ENCODE assay signal across 16 mouse cellular contexts in the genomic region with DNA sequence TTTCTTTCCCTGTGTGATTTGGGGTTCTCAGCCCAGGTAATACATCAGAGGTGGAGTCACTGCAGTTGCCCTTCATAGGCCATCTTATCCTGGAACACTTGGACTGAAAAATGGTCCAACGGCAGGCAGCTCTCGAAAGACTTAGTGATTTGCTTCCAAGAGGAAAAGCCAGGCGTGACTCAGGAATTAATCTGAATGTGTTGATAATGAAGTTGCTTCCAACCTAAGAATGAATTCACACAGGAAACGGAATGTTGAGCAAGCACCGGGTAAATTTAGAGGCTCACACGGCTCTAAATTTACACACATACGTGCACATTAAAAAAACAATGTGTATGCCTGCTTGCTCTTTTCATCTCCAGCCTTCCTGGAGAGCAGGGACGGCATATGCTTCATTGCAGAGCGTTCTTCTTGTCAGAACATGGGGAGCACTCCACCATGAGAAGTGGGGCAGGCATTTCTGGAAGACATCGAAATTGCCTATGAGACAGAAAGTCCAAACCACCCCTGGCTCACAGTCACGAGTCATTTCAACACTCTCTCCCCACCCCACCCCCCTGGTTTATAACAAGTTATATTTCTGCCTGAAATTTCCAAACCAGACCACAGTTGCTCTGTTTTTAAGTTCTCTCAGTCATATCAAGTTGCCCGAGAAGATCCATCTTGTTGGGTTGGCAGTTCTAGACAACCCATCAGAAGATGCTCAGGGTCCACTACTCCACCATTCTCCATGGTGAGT.
A peak's percentile ranks its signal among the peaks of the same experiment; 100 is the strongest.
DNase-seq lines count a peak whose midpoint lies in the region; ATAC-seq and TF ChIP-seq lines count a peak whose summit lies in the region.
"Had no signal": no experiment of that assay in that cellular context is flagged by ENCODE, and none has a peak within 500 bp of the region (broad histone marks: within the 10 kb centered on the region; RNA-seq: fewer than 3 reads in every experiment).

No protein-coding gene starts in this region.

- WGBS in heart, embryonic 11.5 days (ENCODE audit: insufficient replicate concordance) = 70% methylated on average over 12 of the region's 12 CpGs
- 74% methylated on average over 12 of the region's 12 CpGs for WGBS in liver, adult 2 months
- WGBS in liver, embryonic 11.5 days = 76% methylated on average over 12 of the region's 12 CpGs

- H3K27ac ChIP-seq in heart, embryonic 11.5 days (ENCODE audit: low read depth, low read length) = no peak overlapping the region
- no peak overlapping the region for H3K27ac ChIP-seq in liver, adult 2 months (replicated peaks; ENCODE audit: insufficient read depth, low read depth, low read length)
- H3K27ac ChIP-seq in liver, embryonic 11.5 days (ENCODE audit: low read depth, low read length) = no peak overlapping the region
- H3K27ac ChIP-seq in bone marrow macrophage, adult 2 months (ENCODE audit: insufficient read depth, low read depth, low read length) = peak overlapping the region; percentile 33; the same call in 1 of the 2 replicates
- H3K27ac ChIP-seq: liver, embryonic 15.5 days; neural tube, embryonic 13.5 days had no signal

- DNase-seq in heart, postnatal 10 days = peak; percentile 8 to 19
- DNase-seq in liver, adult 2 months (ENCODE audit: extremely low read depth, low read depth, low spot score) = peak; percentile 5
- no peak for DNase-seq in liver, embryonic 11.5 days (ENCODE audit: low spot score)
- DNase-seq in fibroblast of lung, adult 2 months (ENCODE audit: low read depth) = peak; percentile 71
- DNase-seq in natural killer cell, adult 2 months (ENCODE audit: low spot score in 2 of 2) = no peak
- DNase-seq: adrenal gland, adult 8-10 months; cerebellum, adult 9-10 months; gastrocnemius, postnatal 36 days; kidney, adult 9 months; thymus, postnatal 14 days had no signal

- H3K27me3 ChIP-seq in heart, embryonic 11.5 days (ENCODE audit: control insufficient read depth, insufficient read depth, low read length) = no peaks in the 10 kb centered on the region
- no peaks in the 10 kb centered on the region for H3K27me3 ChIP-seq in liver, adult 2 months (ENCODE audit: control insufficient read depth, insufficient read depth, low read length)
- no peaks in the 10 kb centered on the region for H3K27me3 ChIP-seq in liver, embryonic 11.5 days (replicated peaks; ENCODE audit: control insufficient read depth, insufficient read depth, low read length)
- H3K27me3 ChIP-seq: liver, embryonic 15.5 days; neural tube, embryonic 13.5 days had no signal

- no peaks in the 10 kb centered on the region for H3K9me3 ChIP-seq in heart, embryonic 11.5 days (replicated peaks; ENCODE audit: control insufficient read depth, low read length)
- H3K9me3 ChIP-seq in liver, embryonic 11.5 days (ENCODE audit: control insufficient read depth, low read length) = no peaks in the 10 kb centered on the region
- H3K9me3 ChIP-seq: liver, embryonic 15.5 days had no signal

- H3K36me3 ChIP-seq in heart, embryonic 11.5 days (ENCODE audit: control insufficient read depth, insufficient read depth, low read length) = no peaks in the 10 kb centered on the region
- H3K36me3 ChIP-seq in liver, adult 2 months (ENCODE audit: control insufficient read depth, insufficient read depth, low read length) = no peaks in the 10 kb centered on the region
- H3K36me3 ChIP-seq in liver, embryonic 11.5 days (ENCODE audit: control insufficient read depth, insufficient read depth, low read length) = no peaks in the 10 kb centered on the region
- H3K36me3 ChIP-seq: liver, embryonic 15.5 days; neural tube, embryonic 13.5 days had no signal

- no peak overlapping the region for H3K4me3 ChIP-seq in heart, embryonic 11.5 days (ENCODE audit: low read depth, low read length)
- no peak overlapping the region for H3K4me3 ChIP-seq in liver, adult 2 months (ENCODE audit: insufficient read depth, low read depth, low read length)
- H3K4me3 ChIP-seq in liver, embryonic 11.5 days (ENCODE audit: low read depth, low read length) = no peak overlapping the region
- H3K4me3 ChIP-seq in bone marrow macrophage, adult 2 months (ENCODE audit: insufficient read depth, low read length) = no peak overlapping the region
- H3K4me3 ChIP-seq: liver, embryonic 15.5 days; neural tube, embryonic 13.5 days had no signal

- H3K9ac ChIP-seq in heart, embryonic 11.5 days (ENCODE audit: low read depth, low read length) = no peak overlapping the region
- H3K9ac ChIP-seq in liver, adult 2 months (ENCODE audit: low read depth, low read length) = no peak overlapping the region
- no peak overlapping the region for H3K9ac ChIP-seq in liver, embryonic 11.5 days (ENCODE audit: low read depth, low read length)
- H3K9ac ChIP-seq: liver, embryonic 15.5 days; neural tube, embryonic 13.5 days had no signal

- no peaks in the 10 kb centered on the region for H3K79me2 ChIP-seq in liver, adult 2 months (ENCODE audit: control insufficient read depth, insufficient read depth, low read length)

- ATAC-seq in heart, embryonic 11.5 days (replicated peaks; ENCODE audit: insufficient number of reproducible peaks, low FRiP score, low TSS enrichment) = no peak
- no peak for ATAC-seq in liver, embryonic 11.5 days (replicated peaks; ENCODE audit: low FRiP score)
- ATAC-seq: CD4-positive, CD25-positive, alpha-beta regulatory T cell, adult 4 months; inflammation-experienced regulatory T-cells, adult 6 months had no signal

- intact Hi-C loops in heart, postnatal 10 days (cut with DNase I) = no loop called here

- no peak overlapping the region for H3K4me2 ChIP-seq in heart, embryonic 11.5 days
- no peak overlapping the region for H3K4me2 ChIP-seq in liver, embryonic 11.5 days
- H3K4me2 ChIP-seq: liver, embryonic 15.5 days; neural tube, embryonic 13.5 days had no signal

- TF ChIP-seq CTCF in liver, adult 2 months (IDR thresholded peaks at IDR 0.05; ENCODE audit: low read depth, low read length) = no peak
- TF ChIP-seq CTCF in bone marrow macrophage, adult 2 months (IDR thresholded peaks at IDR 0.05; ENCODE audit: low read depth, low read length) = no peak

- no peak for TF ChIP-seq POLR2A in liver, adult 2 months (IDR thresholded peaks at IDR 0.05; ENCODE audit: extremely low read depth, insufficient read depth, low read length)
- no peak for TF ChIP-seq POLR2A in bone marrow macrophage, adult 2 months (IDR thresholded peaks at IDR 0.05; ENCODE audit: borderline replicate concordance, low read depth, low read length)

- H3K4me1 ChIP-seq in heart, embryonic 11.5 days (ENCODE audit: control insufficient read depth, insufficient read depth, low read length) = no peaks in the 10 kb centered on the region
- no peaks in the 10 kb centered on the region for H3K4me1 ChIP-seq in liver, adult 2 months (ENCODE audit: control insufficient read depth, insufficient read depth, low read length)
- H3K4me1 ChIP-seq in liver, embryonic 11.5 days (replicated peaks; ENCODE audit: control insufficient read depth, insufficient read depth, low read length) = no peaks in the 10 kb centered on the region
- peaks cover 3% of the 10 kb centered on the region for H3K4me1 ChIP-seq in bone marrow macrophage, adult 2 months (ENCODE audit: control insufficient read depth, insufficient read depth, low read length)
- H3K4me1 ChIP-seq: liver, embryonic 15.5 days had no signal

Comparison
In these comparisons a context has a peak if more than half of its experiments do, and no peak if none do; other contexts are left out.
1. DNase-seq: peak in heart, postnatal 10 days (2 of 2), liver, adult 2 months (single experiment) and fibroblast of lung, adult 2 months (single experiment); none in liver, embryonic 11.5 days (single experiment) and natural killer cell, adult 2 months (0 of 2).